8 mouse cellular contexts compared by ENCODE assay signal in genomic region chr11:69070590-69071222, GRCm38 (mm10). TPM values are rescaled to one million over a fixed set of nuclear protein-coding genes. Genes with fewer than 3 reads are reported as not detected.
DNase-seq lines count a peak whose midpoint lies in the region; ATAC-seq lines count a peak whose summit lies in the region.

Gene Tmem107, plus strand, starts transcription at chr11:69070806.

- H3K9ac ChIP-seq in hindbrain, embryonic 13.5 days, result peak within 1 kb of the TSS; percentile 80

- peaks cover 44% of the 10 kb centered on the region for H3K4me1 ChIP-seq in hindbrain, embryonic 13.5 days (replicated peaks)

- no peaks in the 10 kb centered on the region for H3K36me3 ChIP-seq in hindbrain, embryonic 13.5 days

- peak within 1 kb of the TSS; percentile 60 for H3K4me3 ChIP-seq in hindbrain, embryonic 13.5 days

- H3K27me3 ChIP-seq in hindbrain, embryonic 13.5 days, result no peaks in the 10 kb centered on the region

- H3K9me3 ChIP-seq in hindbrain, embryonic 13.5 days, result no peaks in the 10 kb centered on the region

- H3K27ac ChIP-seq in hindbrain, embryonic 13.5 days, result peak within 1 kb of the TSS; percentile 92

- H3K4me2 ChIP-seq in hindbrain, embryonic 13.5 days, result peak within 1 kb of the TSS; percentile 83

- ATAC-seq in hindbrain, embryonic 13.5 days (ENCODE audit: low FRiP score), result peak; percentile 89

- peak; percentile 98 for DNase-seq in NIH3T3 (ENCODE audit: low read depth)
- peak; percentile 96 to 97 for DNase-seq in cerebellum, postnatal 10 days
- DNase-seq in frontal cortex, postnatal 14 days (ENCODE audit: low spot score in 2 of 2), result peak; percentile 89 to 92
- DNase-seq in layer of hippocampus, postnatal 36 days, result peak; percentile 92 to 94
- DNase-seq in lung, postnatal 36 days, result peak; percentile 97
- DNase-seq in retina, postnatal 1 day, result peak; percentile 98
- peak; percentile 88 to 92 for DNase-seq in urinary bladder, adult 18-20 months (ENCODE audit: low spot score in 2 of 2)

- WGBS in hindbrain, embryonic 13.5 days, result under 1% methylated on average over 47 of the region's 47 CpGs

RNA-seq across cellular contexts. Expression of gene Tmem107, which starts in this region (rescaled TPM):
- polyA plus RNA-seq in hindbrain, embryonic 13.5 days (2015; fragmentation: Nextera tagmentation; extraction: Ambion mirVana), result 28.7 and 41.0 TPM in 2 replicates
- total RNA-seq in layer of hippocampus, postnatal 36 days (2021), result 10 to 100 TPM; 20.8 to 24.0 TPM

Comparison
In these comparisons a context has a peak if more than half of its experiments do, and no peak if none do; other contexts are left out.
1. Peak in every context shown above with its lines: DNase-seq, ATAC-seq, H3K4me3 ChIP-seq and H3K27ac ChIP-seq.